Mouse (Mus musculus) adrenal gland, adult (tissue): ENCODE measurements around the gene Ins1.

ENCODE experiments used
- DNase-seq, 2 experiments: peaks; one replicate each; pipeline ENCODE4 v3.0.0; 2022 to 2023; ENCODE audit warnings: low spot score in 1 of 2; ENCODE audit not compliant: inconsistent age in 2 of 2

Gene Ins1

DNA sequence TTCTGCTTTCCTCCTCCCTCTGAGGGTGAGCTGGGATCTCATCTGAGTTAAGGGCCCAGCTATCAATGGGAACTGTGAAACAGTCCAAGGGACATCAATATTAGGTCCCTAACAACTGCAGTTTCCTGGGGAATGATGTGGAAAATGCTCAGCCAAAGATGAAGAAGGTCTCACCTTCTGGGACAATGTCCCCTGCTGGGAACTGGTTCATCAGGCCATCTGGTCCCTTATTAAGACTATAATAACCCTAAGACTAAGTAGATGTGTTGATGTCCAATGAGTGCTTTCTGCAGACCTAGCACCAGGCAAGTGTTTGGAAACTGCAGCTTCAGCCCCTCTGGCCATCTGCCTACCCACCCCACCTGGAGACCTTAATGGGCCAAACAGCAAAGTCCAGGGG lies at the start of gene Ins1:
TSS of gene Ins1 (plus strand) at position 301 of the 400 bp plus-strand sequence.
- DNase-seq: no peak
